Mouse (Mus musculus): ENCODE measurements around the gene Atxn7l3.

DNA sequence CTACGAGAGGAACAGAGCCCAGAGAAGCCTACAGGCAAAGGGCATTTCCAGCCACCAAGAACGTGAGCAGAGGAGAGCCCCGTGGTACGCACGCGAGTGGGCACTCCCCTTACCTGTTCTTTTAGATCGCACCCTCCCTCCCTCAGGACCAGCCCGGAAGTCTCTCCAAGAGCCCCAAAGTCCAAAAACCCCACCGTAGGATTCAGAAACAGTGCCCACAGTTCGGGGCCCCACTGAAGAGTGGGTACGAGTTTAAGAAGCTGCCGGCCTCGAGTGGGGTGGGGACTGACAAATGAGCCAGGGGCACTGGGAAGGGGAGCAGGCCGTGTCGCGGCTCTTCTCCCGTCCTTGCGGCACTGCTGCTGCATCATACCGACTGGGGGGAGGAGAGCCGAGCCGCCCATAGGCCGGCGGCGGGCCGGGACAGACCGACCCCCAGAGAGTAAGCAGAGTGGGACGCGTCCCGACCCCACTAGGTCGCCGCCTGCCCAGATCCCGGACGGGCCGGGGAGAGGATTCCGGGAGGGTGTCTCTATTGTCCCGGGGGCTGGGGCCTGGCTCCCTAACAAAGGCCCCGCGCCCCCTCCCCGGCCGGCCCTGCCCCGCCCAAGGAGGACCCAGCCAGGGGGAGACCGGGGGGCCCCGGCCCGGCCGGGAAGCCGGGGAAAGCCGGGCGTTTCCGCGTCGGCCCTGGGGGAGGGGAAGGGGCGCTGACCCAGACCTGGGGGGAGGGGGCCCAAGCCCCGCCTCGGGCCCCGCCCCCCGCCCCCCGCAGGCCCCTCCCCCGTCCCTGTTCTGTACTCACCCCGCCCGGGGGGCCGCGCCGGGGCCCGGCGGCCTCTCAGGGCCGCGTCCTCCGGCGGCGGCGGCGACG is 596 bp downstream of the Atxn7l3 start:
- TF ChIP-seq CTCF (IDR thresholded peaks at IDR 0.05; ENCODE audit: low read depth) (no peak), EP300 (IDR thresholded peaks at IDR 0.05; ENCODE audit: low read depth) (no peak)

Measured in liver, postnatal 0 days (tissue).